Mouse (Mus musculus): Measurements from ENCODE around the gene 0610010K14Rik.

GRCm38 (mm10) chr11:70271641-70272040, 33.9 kb upstream of the 0610010K14Rik start:
- no peak for TF ChIP-seq EP300 (IDR thresholded peaks at IDR 0.05)
- no peak for TF ChIP-seq CTCF (IDR thresholded peaks at IDR 0.05)

Data from lung, postnatal 0 days (tissue).